Mouse (Mus musculus) adrenal gland, adult (tissue): ENCODE measurements around the gene Fam214a.

ENCODE experiments used
- DNase-seq, 2 experiments: peaks; one replicate each; pipeline ENCODE4 v3.0.0; 2022 to 2023; ENCODE audit warnings: low spot score in 1 of 2; ENCODE audit not compliant: inconsistent age in 2 of 2

The Fam214a gene

GRCm38 (mm10) chr9:74952756-74953247 lies at the start of gene Fam214a:
Gene Fam214a (plus strand): TSS chr9:74952884.
- DNase-seq = peak; percentile 96 to 99

GRCm38 (mm10) chr9:74904866-74905508 lies 47.7 kb upstream of the Fam214a start:
- peak; percentile 73 to 94 for DNase-seq

- peak; percentile 55 to 81 for DNase-seq
Measured at GRCm38 (mm10) chr9:74906951-74907350, 45.7 kb upstream of the Fam214a start.

GRCm38 (mm10) chr9:74909245-74909644 lies 43.4 kb upstream of the Fam214a start:
- DNase-seq = peak; percentile 90 to 96

- peak in 1 of 2 experiments; percentile 59 for DNase-seq
Measured at GRCm38 (mm10) chr9:74910226-74910759, 42.4 kb upstream of the Fam214a start.

GRCm38 (mm10) chr9:74911430-74911829 lies 41.3 kb upstream of the Fam214a start:
- DNase-seq = no peak

- DNase-seq = no peak
Measured at GRCm38 (mm10) chr9:74911919-74912318, 40.8 kb upstream of the Fam214a start.

GRCm38 (mm10) chr9:74912619-74913376 lies 39.9 kb upstream of the Fam214a start:
- DNase-seq = peak in 1 of 2 experiments; percentile 26

- no peak for DNase-seq
Measured at GRCm38 (mm10) chr9:74915611-74916010, 37.1 kb upstream of the Fam214a start.

- peak in 1 of 2 experiments; percentile 33 for DNase-seq
Measured at GRCm38 (mm10) chr9:74920450-74920849, 32.2 kb upstream of the Fam214a start.

- no peak for DNase-seq
Measured at GRCm38 (mm10) chr9:74921422-74921821, 31.3 kb upstream of the Fam214a start.

- peak in 1 of 2 experiments; percentile 32 for DNase-seq
Measured at GRCm38 (mm10) chr9:74922884-74923283, 29.8 kb upstream of the Fam214a start.

GRCm38 (mm10) chr9:74923291-74923977 lies 29.2 kb upstream of the Fam214a start:
- DNase-seq = no peak

- peak in 1 of 2 experiments; percentile 89 for DNase-seq
Measured at GRCm38 (mm10) chr9:74925220-74925769, 27.4 kb upstream of the Fam214a start.

GRCm38 (mm10) chr9:74929981-74930423 lies 22.7 kb upstream of the Fam214a start:
- DNase-seq = peak; percentile 69 to 73

- no peak for DNase-seq
Measured at GRCm38 (mm10) chr9:74930653-74931052, 22.0 kb upstream of the Fam214a start.

GRCm38 (mm10) chr9:74935289-74935688 lies 17.4 kb upstream of the Fam214a start:
- DNase-seq = no peak

GRCm38 (mm10) chr9:74937761-74938160 lies 14.9 kb upstream of the Fam214a start:
- no peak for DNase-seq

GRCm38 (mm10) chr9:74938670-74939534 lies 13.8 kb upstream of the Fam214a start:
- DNase-seq = no peak
